In genomic region chr10:89633736-89634426, GRCm38 (mm10) we compare ENCODE assay signal across 18 mouse cellular contexts. TPM values are rescaled to one million over a fixed set of nuclear protein-coding genes. Genes with fewer than 3 reads are reported as not detected.
"Had no signal": no experiment of that assay in that cellular context is flagged by ENCODE, and none has a peak within 500 bp of the region (broad histone marks: within the 10 kb centered on the region; RNA-seq: fewer than 3 reads in every experiment).

No protein-coding gene starts in this region.

- H3K4me2 ChIP-seq: hindbrain, embryonic 15.5 days; limb, embryonic 12.5 days; liver, embryonic 13.5 days; midbrain, embryonic 12.5 days; neural tube, embryonic 13.5 days had no signal

- H3K36me3 ChIP-seq: liver, embryonic 13.5 days had no signal

- DNase-seq: liver, embryonic 13.5 days; lung, adult 2 months; retina, postnatal 1 day; right cerebral cortex, postnatal 4 days; spleen, adult 18-20 months; thymus, adult 2 months; thymus, postnatal 25 days had no signal

- H3K9ac ChIP-seq: hindbrain, embryonic 15.5 days; limb, embryonic 12.5 days; liver, embryonic 13.5 days; midbrain, embryonic 12.5 days; neural tube, embryonic 13.5 days had no signal

- ATAC-seq: intestine, postnatal 0 days; lung, postnatal 0 days; midbrain, embryonic 16.5 days had no signal

- H3K4me3 ChIP-seq: hindbrain, embryonic 15.5 days; layer of hippocampus, adult 2 months; limb, embryonic 12.5 days; liver, embryonic 13.5 days; megakaryocyte, embryonic 14.5 days; midbrain, embryonic 12.5 days; neural tube, embryonic 13.5 days had no signal

- H3K9me3 ChIP-seq: hindbrain, embryonic 15.5 days; limb, embryonic 12.5 days; liver, embryonic 13.5 days; megakaryocyte, embryonic 14.5 days; midbrain, embryonic 12.5 days; neural tube, embryonic 13.5 days had no signal

- H3K4me1 ChIP-seq: hindbrain, embryonic 15.5 days; midbrain, embryonic 12.5 days; neural tube, embryonic 13.5 days had no signal

- H3K27ac ChIP-seq: hindbrain, embryonic 15.5 days; layer of hippocampus, adult 2 months; limb, embryonic 12.5 days; liver, embryonic 13.5 days; macrophage; midbrain, embryonic 12.5 days; neural tube, embryonic 13.5 days had no signal

- H3K27me3 ChIP-seq: hindbrain, embryonic 15.5 days; limb, embryonic 12.5 days; liver, embryonic 13.5 days; megakaryocyte, embryonic 14.5 days; midbrain, embryonic 12.5 days; neural tube, embryonic 13.5 days had no signal

RNA-seq across cellular contexts. Expression of gene Slc17a8, which starts 12.8 kb away (rescaled TPM):
- polyA plus RNA-seq: limb, embryonic 12.5 days; lung, adult 2 months; lung, postnatal 0 days; stomach, embryonic 14.5 days had no signal
